Mouse (Mus musculus) heart, embryonic 10.5 days (tissue): ENCODE results near the gene Anln. TPM values are rescaled to one million over a fixed set of nuclear protein-coding genes. Genes with fewer than 3 reads are reported as not detected.
"Not testable (repeated sequence)": the region's sequence is repeated elsewhere in the genome, so short reads cannot be mapped to it uniquely, and the experiment has no call there.

ENCODE experiments used
- DNase-seq: peaks from one replicate; pipeline ENCODE4 v3.0.0-alpha.2; 2017; ENCODE audit warnings: low spot score
- H3K27ac ChIP-seq: fragments of 300-500 bp; sonication (generic); 2 replicates; pipeline ENCODE4 v1.5.1; 2016; ENCODE audit warnings: mild to moderate bottlenecking
- H3K27me3 ChIP-seq: fragments of 300-500 bp; sonication (generic); 2 replicates; pipeline ENCODE4 v1.6.1; 2016; ENCODE audit warnings: mild to moderate bottlenecking; ENCODE audit not compliant: poor library complexity, insufficient read depth, severe bottlenecking
- H3K36me3 ChIP-seq: fragments of 300-500 bp; sonication (generic); 2 replicates; pipeline ENCODE4 v1.6.1; 2016; ENCODE audit warnings: mild to moderate bottlenecking, moderate library complexity
- H3K4me1 ChIP-seq: fragments of 300-500 bp; sonication (generic); 2 replicates; pipeline ENCODE4 v1.6.1; 2016; ENCODE audit warnings: mild to moderate bottlenecking
- H3K4me3 ChIP-seq: fragments of 300-500 bp; sonication (generic); 2 replicates; pipeline ENCODE4 v1.5.1; 2016; ENCODE audit warnings: mild to moderate bottlenecking, moderate library complexity
- H3K9me3 ChIP-seq: fragments of 300-500 bp; sonication (generic); 2 replicates; pipeline ENCODE4 v1.6.1; 2016; ENCODE audit warnings: mild to moderate bottlenecking, moderate library complexity
- WGBS: fragments of 180-500 bp; shearing (Covaris S2); methylation state at CpG from one replicate; pipeline ENCODE4 v1.1.7; 2016; 5-methylcytosine and 5-hydroxymethylcytosine counted together
- polyA plus RNA-seq: library from polyadenylated mRNA; unstranded; fragments of >200 nt; fragmentation: Nextera tagmentation; extraction: Ambion mirVana; gene quantifications from 2 replicates; pipeline ENCODE4 v1.2.1, GENCODE M21; 2016

Anln gene
- polyA plus RNA-seq, 1 experiment from 2014 or later, result 45.7 TPM

DNA sequence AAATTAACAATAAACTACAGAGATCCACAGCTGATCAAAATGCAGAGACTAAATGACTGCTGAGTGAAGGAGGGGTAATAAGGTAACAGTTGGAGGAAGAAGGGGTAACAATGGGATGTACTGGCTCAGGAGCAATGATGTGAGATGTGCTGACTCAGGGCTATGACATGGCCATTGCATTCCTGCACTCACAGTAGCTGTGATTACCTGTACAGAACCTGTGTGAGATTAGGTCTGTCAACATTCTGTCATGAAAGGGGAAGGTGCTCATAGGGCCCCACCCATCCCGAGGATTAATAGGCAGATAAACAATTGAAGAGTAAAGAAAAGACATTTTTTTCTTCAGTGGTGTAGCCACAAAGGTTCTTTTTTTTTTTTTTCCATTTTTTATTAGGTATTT lies 48.7 kb downstream of the Anln start:
- no peaks in the 10 kb centered on the region for H3K4me1 ChIP-seq
- 90% methylated on average over 1 of the region's 1 CpGs for WGBS
- DNase-seq, result no peak
- H3K36me3 ChIP-seq, result peaks cover 86% of the 10 kb centered on the region
- no peak overlapping the region for H3K4me3 ChIP-seq
- H3K9me3 ChIP-seq, result no peaks in the 10 kb centered on the region
- no peaks in the 10 kb centered on the region for H3K27me3 ChIP-seq
- H3K27ac ChIP-seq, result no peak overlapping the region

DNA sequence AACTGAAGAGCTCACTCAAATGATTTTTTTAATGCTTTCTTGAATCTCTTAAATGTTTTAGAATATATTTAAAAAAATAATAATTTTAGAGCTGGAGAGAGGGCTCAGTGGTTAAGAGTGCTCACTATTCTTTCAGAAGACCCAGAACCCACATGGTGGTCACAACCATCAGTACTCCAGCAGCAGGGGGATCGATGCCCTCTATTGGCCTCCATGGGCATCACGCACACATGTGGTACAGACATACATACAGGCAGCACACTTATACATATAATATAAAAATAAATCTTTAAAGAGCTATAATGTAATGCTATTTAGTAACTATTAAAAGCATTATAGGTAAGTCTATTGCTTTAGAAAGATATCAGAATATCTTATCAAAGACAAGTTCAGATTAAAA lies 51.8 kb downstream of the Anln start:
- DNase-seq, result no peak
- peaks cover 90% of the 10 kb centered on the region for H3K36me3 ChIP-seq
- H3K4me3 ChIP-seq, result no peak overlapping the region
- H3K9me3 ChIP-seq, result no peaks in the 10 kb centered on the region
- H3K27me3 ChIP-seq, result no peaks in the 10 kb centered on the region
- 93% methylated on average over 2 of the region's 2 CpGs for WGBS
- H3K4me1 ChIP-seq, result no peaks in the 10 kb centered on the region
- H3K27ac ChIP-seq, result no peak overlapping the region

DNA sequence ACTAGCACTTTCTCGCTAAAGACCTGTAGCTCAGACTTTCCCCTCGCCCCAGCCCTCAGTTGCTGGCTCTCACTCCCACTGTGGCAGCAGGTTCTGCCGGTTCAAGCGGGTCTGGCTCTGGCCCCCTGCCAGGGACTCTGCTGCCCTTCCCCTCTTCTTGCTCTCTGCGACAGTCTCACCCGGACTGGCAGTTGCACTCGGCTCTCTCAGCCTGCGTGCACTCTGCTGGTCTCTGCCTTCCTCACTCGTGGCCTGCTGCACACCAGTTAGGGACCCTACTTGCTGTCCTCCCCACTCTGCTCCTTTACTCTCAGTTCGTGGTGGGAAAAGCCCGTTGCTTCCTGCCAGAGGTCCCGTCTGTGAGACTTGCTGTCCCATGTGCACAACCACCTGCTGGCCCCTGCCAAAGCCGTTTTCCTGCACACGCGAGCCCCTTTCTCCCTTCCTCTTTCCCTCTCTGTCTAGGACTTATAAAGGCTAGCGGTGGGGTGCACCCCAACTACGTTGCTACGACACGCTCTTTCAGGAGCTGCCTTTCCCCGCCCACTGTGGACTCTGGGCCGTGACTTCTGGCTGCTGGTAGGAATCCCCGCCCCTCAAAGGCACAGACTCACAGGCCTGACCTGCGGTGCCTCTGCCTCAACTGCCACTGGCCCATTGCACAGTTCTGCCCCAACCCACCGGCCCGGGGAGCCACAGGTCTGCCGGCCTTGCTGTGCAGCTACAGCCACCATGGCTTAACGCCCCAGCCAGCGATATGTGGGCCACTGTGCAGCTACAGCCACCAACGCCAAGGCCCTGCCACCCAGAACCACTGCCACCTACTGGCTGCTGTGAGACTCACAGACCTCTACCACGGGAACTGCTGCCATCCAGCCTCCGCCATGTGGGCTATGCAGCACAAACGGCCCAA lies 61.3 kb downstream of the Anln start:
- Histone ChIP-seq H3K4me3 (peak overlapping the region; percentile 68), H3K9me3 (no peaks in the 10 kb centered on the region), H3K27ac (peak overlapping the region; percentile 84), H3K4me1 (peaks cover 14% of the 10 kb centered on the region), H3K27me3 (no peaks in the 10 kb centered on the region), H3K36me3 (peaks cover 17% of the 10 kb centered on the region)
- 1% methylated on average over 32 of the region's 32 CpGs for WGBS
- peak; percentile 95 for DNase-seq

DNA sequence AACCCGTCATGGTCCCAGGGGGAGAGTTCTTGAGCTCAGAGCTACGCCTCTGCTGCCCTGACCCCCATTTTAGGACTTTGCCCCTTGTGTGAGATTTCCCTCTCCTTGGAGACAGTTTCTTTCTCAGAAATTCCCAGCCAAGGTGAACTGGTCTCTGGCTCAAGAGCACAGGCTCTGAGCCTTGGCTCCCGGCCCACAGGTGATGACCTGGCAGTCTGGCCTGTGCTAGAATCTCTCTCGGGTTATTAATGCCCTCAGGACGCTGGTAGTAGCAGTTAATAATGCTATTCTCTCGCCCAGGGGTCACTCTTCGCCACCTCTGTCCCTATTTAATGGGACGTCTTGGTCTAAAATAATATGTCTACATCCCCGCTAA lies 61.9 kb downstream of the Anln start:
- Histone ChIP-seq H3K36me3 (peaks cover 11% of the 10 kb centered on the region), H3K27me3 (no peaks in the 10 kb centered on the region), H3K4me1 (peaks cover 14% of the 10 kb centered on the region), H3K9me3 (no peaks in the 10 kb centered on the region), H3K27ac (peak overlapping the region; percentile 84), H3K4me3 (peak overlapping the region; percentile 68)
- 19% methylated on average over 9 of the region's 9 CpGs for WGBS
- no peak for DNase-seq

DNA sequence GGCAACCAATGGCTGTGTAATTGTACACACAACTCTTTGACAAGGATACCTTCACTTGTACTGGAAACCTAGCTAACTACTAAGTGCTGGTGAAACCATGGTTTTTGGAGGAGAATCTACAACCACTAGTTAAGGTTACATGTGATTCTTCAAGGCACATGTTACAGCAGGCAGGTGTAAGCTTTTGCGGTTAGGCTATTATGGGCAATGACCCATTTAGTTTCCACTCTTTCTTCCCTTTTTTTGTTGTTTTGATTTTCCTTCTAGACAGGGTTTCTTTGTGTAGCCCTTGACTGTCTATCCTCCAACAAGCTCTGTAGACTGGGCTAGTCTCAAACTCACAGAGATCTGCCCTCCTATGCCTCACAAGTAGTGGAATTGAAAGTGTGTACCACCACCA lies 64.4 kb downstream of the Anln start:
- no peak overlapping the region for H3K27ac ChIP-seq
- H3K36me3 ChIP-seq, result no peaks in the 10 kb centered on the region
- no peak for DNase-seq
- H3K4me1 ChIP-seq, result peaks cover 14% of the 10 kb centered on the region
- no peaks in the 10 kb centered on the region for H3K9me3 ChIP-seq
- no peak overlapping the region for H3K4me3 ChIP-seq
- H3K27me3 ChIP-seq, result no peaks in the 10 kb centered on the region
- 97% methylated on average over 1 of the region's 1 CpGs for WGBS

DNA sequence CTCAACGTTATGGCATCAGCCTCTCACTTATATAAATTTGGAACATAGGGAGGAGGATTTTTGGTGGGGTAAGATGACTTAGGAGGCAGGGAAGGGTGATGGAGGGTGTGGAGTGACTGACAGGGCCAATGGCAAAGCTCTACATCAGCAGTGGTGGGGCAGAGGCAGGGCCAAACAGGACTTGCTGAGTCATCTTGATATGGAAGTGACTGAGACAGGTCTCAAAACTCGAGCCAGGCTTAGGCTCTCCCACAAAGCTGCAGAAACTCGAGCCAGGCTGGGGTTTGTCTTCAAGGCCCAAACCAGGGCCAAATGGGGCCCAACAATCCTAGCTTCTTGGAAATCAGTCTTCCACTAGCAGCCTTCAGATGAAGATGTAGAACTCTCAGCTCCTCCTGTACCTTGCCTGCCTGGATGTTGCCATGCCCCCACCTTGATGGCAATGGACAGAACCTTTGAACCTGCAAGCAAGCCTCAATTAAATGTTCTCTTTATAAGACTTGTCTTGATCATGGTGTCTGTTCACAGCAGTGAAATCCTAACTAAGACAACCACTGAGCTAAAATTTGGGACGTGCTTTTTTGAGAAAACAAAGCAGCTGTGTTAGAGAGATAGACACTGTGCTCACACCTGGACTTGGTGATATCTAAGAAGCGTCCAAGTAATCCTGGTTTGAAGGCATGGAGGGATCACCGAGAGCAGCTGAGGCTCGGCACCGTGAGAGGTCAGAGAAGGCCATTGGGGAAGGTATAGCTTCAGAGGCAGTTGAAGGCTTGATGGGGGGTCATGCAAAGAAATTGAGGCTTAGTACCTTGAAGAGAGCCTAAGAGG lies 66.4 kb downstream of the Anln start:
- Histone ChIP-seq H3K27me3 (no peaks in the 10 kb centered on the region), H3K9me3 (no peaks in the 10 kb centered on the region), H3K36me3 (0 out of 2 replicates have a peak, but pooled peaks cover 4% of the 10 kb centered on the region), H3K27ac (no peak overlapping the region), H3K4me3 (no peak overlapping the region), H3K4me1 (peaks cover 10% of the 10 kb centered on the region)
- peak; percentile 22 for DNase-seq
- 64% methylated on average over 8 of the region's 8 CpGs for WGBS

DNA sequence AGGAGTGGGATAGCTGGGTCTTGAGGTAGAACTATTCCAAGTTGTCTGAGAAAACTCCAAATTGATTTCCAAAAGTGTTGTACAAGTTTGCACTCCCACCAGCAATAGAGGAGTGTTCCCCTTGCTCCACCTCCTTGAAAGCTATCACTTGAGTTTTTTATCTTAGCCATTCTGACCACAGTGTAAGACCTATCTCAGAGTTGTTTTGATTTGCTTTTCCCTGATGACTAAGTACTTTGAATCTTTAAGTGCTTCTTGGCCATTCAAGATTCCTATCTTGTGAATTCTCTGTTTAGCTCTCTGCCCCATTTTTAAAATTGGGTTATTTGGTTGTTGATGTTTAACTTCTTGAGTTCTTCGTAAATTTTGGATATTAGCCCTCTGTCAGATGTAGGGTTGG lies 69.9 kb downstream of the Anln start:
- Histone ChIP-seq H3K27ac (no peak overlapping the region), H3K27me3 (no peaks in the 10 kb centered on the region), H3K4me3 (no peak overlapping the region), H3K4me1 (no peaks in the 10 kb centered on the region), H3K36me3 (0 out of 2 replicates have a peak, but pooled peaks cover 4% of the 10 kb centered on the region), H3K9me3 (no peaks in the 10 kb centered on the region; the same call in 1 of the 2 replicates)
- no peak for DNase-seq
- WGBS, result 89% methylated on average over 1 of the region's 1 CpGs

DNA sequence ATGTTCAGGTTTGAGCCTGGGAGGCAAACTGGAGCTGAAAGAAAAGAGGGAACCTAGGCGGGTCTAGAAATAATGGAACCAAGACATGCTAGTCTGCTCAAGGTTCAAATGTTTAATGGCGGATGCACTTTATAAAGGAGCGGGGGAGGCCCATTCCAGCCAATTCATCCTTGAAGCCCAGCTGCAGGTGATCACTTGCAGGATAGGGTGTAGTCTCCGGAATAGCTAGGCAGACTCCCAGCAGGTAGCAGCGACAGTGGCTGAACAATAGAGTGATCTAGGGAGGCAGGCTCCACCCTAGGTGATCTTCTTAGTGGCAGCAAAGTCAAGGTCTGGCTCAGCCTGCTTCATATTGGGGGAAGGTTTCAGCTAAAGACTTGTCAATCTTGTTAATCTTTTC lies 72.9 kb downstream of the Anln start:
- not testable (repeated sequence) for H3K4me1 ChIP-seq, H3K36me3 ChIP-seq, H3K9me3 ChIP-seq, H3K4me3 ChIP-seq, H3K27me3 ChIP-seq, H3K27ac ChIP-seq
- peak; percentile 20 for DNase-seq
- WGBS, result 75% methylated on average over 5 of the region's 5 CpGs

DNA sequence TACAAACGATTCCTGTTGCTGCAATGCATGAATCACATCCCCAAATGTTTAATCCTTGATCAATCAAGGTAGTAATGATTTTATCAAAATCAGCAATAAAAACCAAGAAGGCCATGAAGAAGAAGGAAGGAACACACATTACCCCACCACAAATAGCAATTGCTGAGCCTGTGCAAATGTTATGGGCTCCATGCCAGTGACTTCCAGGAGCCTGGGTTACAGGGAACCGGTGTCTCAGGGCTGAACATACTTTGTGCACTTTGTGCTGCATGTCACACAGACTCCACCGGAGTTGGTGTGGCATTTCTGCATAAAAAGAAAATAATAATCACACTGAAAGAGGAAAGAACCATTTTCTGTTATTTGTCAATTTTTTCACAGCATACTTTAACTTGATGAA lies 74.9 kb downstream of the Anln start:
- DNase-seq, result no peak
- no peak overlapping the region for H3K4me3 ChIP-seq
- H3K27me3 ChIP-seq, result no peaks in the 10 kb centered on the region
- 0 out of 2 replicates have a peak, but pooled peaks cover 4% of the 10 kb centered on the region for H3K36me3 ChIP-seq
- WGBS, result 80% methylated on average over 3 of the region's 3 CpGs
- peaks cover 4% of the 10 kb centered on the region; the same call in 1 of the 2 replicates for H3K9me3 ChIP-seq
- H3K27ac ChIP-seq, result no peak overlapping the region
- no peaks in the 10 kb centered on the region for H3K4me1 ChIP-seq

DNA sequence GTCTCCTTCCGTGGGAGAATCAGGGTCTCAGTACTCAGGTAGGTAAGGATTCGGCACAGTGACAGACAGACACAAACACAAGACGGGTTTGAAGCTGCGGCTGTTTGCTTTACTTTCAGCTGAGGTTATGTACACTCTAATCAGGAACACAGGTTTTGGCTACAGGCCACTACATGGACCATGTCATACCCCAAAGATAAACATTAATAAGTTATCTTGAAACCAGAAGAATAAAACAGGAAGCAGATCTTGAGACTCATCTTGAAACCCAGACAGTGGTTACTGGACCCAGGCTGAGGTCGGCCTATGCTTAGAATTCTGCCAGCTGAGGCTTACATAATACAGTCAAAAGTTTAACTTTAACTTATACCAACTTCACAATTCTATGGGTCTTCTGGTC lies 75.8 kb downstream of the Anln start:
- Histone ChIP-seq H3K27ac (no peak overlapping the region), H3K9me3 (peaks cover 4% of the 10 kb centered on the region; the same call in 1 of the 2 replicates), H3K27me3 (no peaks in the 10 kb centered on the region), H3K36me3 (0 out of 2 replicates have a peak, but pooled peaks cover 3% of the 10 kb centered on the region), H3K4me1 (no peaks in the 10 kb centered on the region), H3K4me3 (no peak overlapping the region)
- no peak for DNase-seq
- WGBS, result 86% methylated on average over 5 of the region's 5 CpGs

DNA sequence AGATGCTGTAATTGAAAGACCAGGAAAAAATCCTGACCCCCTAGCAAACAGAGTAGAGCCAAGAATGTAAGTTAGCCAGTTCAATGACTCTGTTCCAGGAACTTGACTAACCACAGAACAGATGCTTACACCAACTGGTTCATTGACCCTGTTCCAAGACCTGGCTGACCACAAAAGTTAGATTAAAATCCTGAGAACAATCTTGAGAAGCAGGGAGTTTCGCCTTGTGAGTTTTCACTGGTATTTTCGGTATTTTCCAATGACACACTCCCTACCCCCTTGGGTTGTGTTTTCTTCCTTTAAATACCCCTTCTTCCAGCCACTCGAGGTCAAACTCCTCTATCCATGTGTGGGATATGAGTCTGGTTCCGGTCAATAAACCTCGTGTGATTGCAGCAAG lies 79.3 kb downstream of the Anln start:
- WGBS, result 92% methylated on average over 5 of the region's 5 CpGs
- no peak for DNase-seq
- H3K4me3 ChIP-seq, result no peak overlapping the region
- peaks cover 10% of the 10 kb centered on the region for H3K4me1 ChIP-seq
- no peaks in the 10 kb centered on the region for H3K27me3 ChIP-seq
- 0 out of 2 replicates have a peak, but pooled peaks cover 4% of the 10 kb centered on the region for H3K9me3 ChIP-seq
- no peak overlapping the region for H3K27ac ChIP-seq
- peaks cover 7% of the 10 kb centered on the region for H3K36me3 ChIP-seq

DNA sequence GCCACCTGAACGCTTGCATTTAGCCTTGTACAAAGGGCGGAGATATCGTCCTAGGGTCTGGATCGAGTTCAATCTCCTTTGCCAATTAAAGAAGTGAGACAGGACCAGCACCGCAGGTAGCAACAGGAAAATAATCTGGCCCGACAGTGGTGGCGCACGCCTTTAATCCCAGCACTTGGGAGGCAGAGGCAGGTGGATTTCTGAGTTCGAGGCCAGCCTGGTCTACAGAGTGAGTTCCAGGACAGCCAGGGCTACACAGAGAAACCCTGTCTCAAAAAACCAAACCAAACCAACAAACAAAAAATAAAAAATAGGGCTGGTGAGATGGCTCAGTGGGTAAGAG lies 81.1 kb downstream of the Anln start:
- Histone ChIP-seq H3K36me3 (peaks cover 25% of the 10 kb centered on the region), H3K27ac (peak overlapping the region; percentile 98), H3K4me3 (peak overlapping the region; percentile 84)
- not testable (repeated sequence) for DNase-seq, H3K9me3 ChIP-seq, H3K4me1 ChIP-seq, H3K27me3 ChIP-seq
- 10% methylated on average over 9 of the region's 9 CpGs for WGBS
